Mouse (Mus musculus) adrenal gland, postnatal 14 days (tissue): Measurements from ENCODE around the gene Lmo4. TPM values are rescaled to one million over a fixed set of nuclear protein-coding genes. Genes with fewer than 3 reads are reported as not detected.

Experiments
- DNase-seq: peaks from one replicate; pipeline ENCODE4 v3.0.0; 2021; ENCODE audit warnings: mixed read lengths
- total RNA-seq: library from RNA; stranded (reverse); gene quantifications from 2 replicates; pipeline ENCODE4 v1.2.3, GENCODE M21; 2021

The Lmo4 gene
- total RNA-seq, 1 experiment from 2014 or later = 69.0 TPM

DNA sequence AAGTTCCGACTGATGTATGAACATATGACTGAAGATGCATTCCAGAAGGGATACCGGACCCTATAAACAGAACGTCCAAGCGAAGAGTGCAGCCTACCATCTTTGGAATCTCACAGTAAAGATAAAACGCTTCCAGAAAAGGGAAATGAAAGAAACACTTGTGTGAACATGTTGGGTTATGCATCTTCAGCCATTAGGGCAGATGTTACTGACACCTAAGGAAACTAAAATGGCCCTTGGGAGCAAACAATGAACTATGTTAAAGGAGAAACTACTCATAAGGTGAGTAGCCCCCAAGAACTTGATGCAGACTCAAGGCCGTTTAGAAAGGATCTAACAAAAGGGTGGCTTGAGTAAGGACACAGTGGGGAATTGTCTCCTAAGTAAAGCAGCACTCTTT lies 54.0 kb downstream of the Lmo4 start:
- DNase-seq = no peak

DNA sequence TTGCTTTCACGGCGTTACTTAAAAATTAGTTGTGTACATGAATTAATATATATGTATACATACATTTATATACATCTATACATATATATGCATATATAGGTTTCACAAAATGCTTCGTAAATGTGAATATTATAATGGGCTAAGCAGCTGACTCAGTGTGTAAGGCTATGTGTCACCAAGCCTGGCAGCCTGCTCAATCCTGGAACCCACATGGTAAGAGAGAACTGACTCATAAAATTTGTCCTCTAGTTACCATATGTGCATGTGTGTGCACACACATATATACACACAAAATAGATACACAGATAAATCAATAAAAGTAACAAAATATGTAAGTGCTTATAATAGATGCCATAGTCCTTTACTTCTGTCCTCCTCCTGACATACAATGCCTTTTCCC lies 56.8 kb downstream of the Lmo4 start:
- DNase-seq = no peak

DNA sequence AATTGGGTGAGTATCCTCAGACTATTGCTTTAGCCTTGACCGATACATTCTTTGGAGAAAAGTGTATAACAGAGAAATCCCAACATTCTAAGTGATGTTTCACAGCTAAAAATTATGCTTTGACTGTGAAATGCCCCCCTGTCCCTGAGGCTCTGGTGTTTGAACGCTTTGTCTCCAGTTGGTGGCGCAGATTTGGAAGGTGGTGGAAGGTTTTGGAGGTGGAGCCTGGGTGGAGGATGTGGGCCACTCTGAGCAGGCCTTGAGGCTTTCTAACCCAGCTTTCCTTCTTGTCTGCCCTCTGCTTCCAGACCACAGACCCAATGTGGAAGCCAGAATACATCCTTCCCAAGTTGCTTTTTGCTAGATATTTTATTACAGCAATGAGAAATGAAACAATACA lies 57.8 kb downstream of the Lmo4 start:
- no peak for DNase-seq

DNA sequence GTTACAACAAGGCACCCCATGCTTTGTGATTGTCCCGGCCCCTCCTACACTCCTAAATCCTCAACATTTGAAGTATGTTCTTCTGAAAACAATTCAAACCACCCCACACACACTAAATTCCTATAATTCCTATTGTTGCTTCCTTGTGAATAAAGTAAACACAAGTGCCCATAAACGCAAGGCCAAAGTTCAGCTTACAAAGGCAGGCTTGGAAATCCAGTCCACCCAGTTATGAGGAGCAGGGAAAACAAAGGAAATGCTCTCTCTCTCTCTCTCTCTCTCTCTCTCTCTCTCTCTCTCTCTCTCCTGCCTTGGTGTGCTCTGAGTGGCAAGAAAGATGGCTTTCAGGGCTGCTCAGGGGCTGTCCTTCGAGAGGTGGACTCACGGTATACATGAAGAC lies 61.0 kb downstream of the Lmo4 start:
- no peak for DNase-seq

DNA sequence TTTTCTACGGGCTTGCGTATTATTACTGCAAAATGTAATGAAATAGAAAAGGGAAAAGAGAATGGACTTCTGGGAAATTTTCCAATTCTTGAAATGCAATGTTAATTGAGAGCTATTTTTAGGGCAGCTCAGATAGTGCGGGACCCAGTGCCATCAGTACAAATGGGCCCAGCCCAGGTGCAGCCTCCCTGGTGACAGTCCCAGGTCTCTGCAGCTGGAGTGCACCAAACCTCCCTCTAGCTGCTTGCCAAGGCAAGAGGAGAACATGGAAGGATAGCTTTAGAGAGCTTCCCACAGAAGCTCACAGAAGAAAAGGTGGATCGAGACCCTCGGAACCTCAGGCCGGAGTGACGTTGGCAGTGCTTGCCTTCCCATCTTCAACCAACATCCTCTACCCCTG lies 62.1 kb downstream of the Lmo4 start:
- no peak for DNase-seq

DNA sequence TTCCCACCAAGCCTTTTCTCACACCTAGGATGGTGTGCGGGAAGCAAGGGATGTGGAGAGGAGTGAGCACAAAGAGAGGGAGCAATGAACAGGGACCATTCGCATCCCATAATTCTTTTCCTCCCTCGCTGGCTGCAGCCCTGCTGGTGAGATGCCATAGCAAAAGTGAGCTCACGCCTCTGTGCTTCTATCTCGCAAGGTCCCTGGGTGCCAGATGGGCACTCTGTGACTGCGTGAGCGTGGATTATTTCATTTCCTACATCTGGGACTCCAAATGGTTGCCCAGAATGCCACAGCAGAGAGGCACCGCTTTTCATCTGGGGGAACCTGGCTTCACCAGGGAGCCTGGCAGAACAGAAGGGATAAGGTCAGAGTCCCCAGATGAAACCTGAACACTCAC lies 63.2 kb downstream of the Lmo4 start:
- no peak for DNase-seq

DNA sequence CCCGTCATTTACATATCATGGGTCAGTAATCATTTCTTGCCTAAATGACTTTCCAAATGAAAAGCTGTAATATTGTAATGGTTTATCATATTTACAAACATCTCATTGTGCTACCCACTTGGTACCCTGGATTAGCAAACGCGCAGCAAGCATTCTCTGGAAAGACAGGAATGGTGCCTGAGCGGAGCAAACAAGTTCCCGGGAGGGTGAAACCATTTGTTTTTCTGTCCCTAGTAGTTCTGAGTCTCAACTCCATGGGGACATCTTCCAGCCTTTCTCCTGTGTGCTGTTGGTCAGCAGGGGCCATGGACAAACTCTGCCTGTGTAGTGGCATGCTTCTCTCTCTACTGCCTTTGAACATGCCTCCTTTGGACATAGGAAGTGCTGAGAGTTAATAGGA lies 64.2 kb downstream of the Lmo4 start:
- no peak for DNase-seq

DNA sequence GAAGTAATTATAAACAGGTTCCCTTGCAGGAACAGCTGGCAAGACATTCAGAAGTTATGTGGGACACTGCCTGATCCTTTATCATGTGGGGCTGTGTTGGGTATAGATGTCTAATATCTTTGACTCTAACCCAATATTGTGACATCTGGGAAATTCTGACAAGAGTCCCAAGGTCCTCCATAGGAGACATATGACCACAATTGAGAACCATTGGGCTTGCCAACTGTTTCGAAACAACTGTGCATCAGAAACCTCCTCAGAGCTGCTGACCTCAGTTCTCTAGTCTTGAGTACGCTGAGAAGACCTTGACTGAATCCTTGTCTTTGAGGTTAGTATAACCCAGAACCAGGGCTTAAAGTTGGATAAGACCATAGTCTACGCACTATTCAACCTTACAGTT lies 66.4 kb downstream of the Lmo4 start:
- DNase-seq = no peak
